Mouse (Mus musculus): ENCODE measurements around the gene Atp5h.
"Not testable (repeated sequence)": the region's sequence is repeated elsewhere in the genome, so short reads cannot be mapped to it uniquely, and the experiment has no call there.

Atp5h gene

DNA sequence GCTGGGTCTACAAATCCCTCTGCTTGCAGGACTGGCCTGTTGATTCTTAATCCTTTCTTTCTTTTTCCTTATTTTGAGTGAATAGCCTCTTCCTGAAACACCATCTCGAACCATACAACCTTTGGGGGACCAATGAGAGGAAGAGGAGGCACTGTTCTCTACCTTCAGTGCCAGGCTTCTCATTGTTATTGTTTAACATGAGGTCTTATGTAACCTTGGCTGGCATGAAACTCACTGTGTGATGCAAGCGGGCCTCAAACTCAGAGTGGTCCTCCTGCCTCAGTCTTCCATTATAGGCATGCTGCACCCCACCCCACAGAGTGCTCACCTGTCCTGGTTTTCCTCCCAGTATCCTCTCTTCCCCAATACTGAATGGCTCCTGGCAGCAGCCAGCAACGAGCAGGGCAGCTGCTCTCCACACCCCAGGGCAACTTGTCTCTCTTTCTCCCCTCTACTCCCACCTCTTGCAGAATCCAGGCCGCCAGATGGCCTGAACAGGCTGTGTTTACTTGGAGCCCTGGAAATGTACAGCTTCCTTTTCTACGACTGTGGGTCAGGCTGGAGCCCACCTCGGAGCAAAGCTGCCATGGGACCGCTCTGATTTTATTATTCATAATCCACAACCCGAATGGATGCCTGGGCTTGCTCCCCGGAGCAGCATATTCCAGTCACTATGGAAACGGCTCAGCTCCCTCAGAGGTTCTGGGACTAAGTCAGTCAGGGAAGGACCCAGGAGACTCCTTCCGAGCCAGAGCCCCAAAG lies 19.0 kb downstream of the Atp5h start:
- in situ Hi-C loops (cut with MboI, MseI): loop anchor here (10.0 kb wide), 1 partner anchor 726 kb away; the partner anchor contains the start of gene Ttyh2

DNA sequence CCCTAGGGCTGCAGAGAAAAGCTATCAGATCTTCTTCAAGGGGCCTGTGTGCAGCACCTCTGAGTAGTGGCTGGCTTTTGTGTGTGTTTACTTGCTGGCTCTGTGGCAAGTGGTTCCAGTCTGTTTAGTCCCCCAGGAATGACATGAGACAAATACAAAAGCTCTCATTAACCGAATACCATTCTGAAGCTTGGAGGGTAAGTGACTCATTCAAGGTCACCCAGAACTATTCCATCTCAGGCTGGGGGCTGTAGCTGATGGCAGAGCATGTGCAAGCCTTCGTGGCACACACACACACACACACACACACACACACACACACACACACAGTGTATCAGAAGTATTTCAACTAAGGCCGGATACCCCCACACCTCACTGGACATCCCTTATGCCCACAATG lies 19.6 kb downstream of the Atp5h start:
- in situ Hi-C loops (cut with MboI, MseI): loop anchor here (10.0 kb wide), 1 partner anchor 725 kb away; the partner anchor contains the start of gene Ttyh2

GRCm38 (mm10) chr11:115398085-115398484 lies 21.7 kb downstream of the Atp5h start:
- in situ Hi-C loops (cut with MboI, MseI): no loop called here

- in situ Hi-C loops (cut with MboI, MseI): no loop called here
Measured at GRCm38 (mm10) chr11:115393721-115394325, 25.9 kb downstream of the Atp5h start.

- in situ Hi-C loops (cut with MboI, MseI): no loop called here
Measured at GRCm38 (mm10) chr11:115391358-115391757, 28.4 kb downstream of the Atp5h start.

GRCm38 (mm10) chr11:115386859-115387258 lies 32.9 kb downstream of the Atp5h start:
- in situ Hi-C loops (cut with MboI, MseI): not testable (repeated sequence)

GRCm38 (mm10) chr11:115384587-115384986 lies 35.2 kb downstream of the Atp5h start:
- in situ Hi-C loops (cut with MboI, MseI): no loop called here

DNA sequence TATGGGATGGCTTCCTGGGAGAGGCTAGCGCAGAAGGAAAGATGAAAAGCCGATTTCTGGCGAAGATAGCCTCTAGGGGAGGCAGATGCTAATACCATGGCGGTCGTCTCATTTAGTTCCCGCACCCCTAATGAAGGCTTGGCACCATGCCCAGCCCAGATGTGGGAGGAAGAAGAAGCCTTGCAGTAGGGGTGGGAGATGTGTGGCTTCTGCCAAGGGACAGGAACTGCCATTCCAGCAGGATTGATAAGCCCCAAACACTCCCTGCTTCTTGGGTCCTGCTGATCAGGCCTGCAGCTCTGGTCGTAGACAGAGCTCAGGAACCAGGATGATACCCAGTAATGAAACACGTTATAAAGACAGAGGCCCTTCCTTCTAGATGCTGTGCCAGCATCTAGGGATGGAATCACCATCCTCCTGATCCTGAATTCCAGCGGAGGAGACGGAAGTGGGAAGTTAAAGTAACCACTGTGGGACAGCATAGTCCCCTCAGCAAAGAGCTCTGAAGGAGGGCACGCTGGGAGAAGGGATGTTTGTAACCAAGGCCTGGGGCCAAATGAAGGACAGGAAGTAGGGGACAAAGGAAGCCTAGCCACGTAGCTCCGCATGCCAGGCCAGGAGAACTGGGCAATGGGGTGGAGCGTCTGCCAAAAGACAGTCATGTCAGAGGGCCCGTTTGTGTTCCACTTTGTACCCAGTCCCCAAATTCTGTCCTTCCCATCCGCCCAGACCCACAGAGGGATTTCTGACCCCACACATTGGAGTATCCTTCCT lies 35.9 kb downstream of the Atp5h start:
- in situ Hi-C loops (cut with MboI, MseI): no loop called here

GRCm38 (mm10) chr11:115382891-115383290 lies 36.9 kb downstream of the Atp5h start:
- in situ Hi-C loops (cut with MboI, MseI): no loop called here

- in situ Hi-C loops (cut with MboI, MseI): no loop called here
Measured at GRCm38 (mm10) chr11:115381743-115382539, 37.8 kb downstream of the Atp5h start, which contains the start of gene Cdr2l. Gene Cdr2l, plus strand, starts transcription at chr11:115381916.

DNA sequence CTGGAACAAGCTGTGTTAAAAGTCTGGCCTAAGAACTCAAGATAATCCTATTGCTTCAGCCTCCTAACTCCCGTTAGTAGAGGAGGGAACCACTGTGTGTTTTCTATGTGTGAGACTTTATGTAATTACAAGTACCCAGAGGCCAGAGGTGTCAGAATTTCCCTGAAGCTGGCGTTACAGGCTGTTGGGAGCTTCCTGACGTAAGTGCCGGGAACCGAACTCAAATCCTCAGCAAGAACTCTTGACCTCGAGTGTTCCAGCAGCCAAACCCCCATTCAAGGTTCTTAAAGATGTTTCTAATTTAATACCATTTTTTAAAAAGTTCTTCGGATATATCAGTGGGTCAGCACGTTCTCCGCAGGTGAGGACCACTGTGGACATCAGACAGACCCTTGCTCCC lies 38.5 kb downstream of the Atp5h start:
- in situ Hi-C loops (cut with MboI, MseI): no loop called here

GRCm38 (mm10) chr11:115377854-115378253 lies 41.9 kb downstream of the Atp5h start:
- in situ Hi-C loops (cut with MboI, MseI): no loop called here

DNA sequence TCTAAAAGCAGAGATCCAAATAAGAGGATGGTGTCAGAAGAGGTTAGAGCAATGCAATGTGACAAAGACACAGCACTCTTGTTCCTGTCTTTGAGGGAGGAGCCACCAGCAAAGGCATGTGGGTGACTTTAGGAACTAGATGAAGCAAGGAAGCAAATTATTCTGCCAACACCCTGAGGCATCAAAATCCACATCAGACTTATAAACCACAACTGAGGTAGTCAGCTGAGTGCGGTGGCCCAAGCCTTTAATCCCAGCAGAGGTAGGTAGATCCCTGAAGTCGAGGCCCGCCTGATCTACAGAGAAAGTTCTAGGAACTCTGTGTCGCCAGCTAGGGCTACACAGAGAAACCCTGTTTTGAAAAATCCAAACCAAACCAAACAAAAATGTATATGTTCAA lies 42.5 kb downstream of the Atp5h start:
- in situ Hi-C loops (cut with MboI, MseI): no loop called here

GRCm38 (mm10) chr11:115376722-115377121 lies 43.0 kb downstream of the Atp5h start:
- in situ Hi-C loops (cut with MboI, MseI): no loop called here

DNA sequence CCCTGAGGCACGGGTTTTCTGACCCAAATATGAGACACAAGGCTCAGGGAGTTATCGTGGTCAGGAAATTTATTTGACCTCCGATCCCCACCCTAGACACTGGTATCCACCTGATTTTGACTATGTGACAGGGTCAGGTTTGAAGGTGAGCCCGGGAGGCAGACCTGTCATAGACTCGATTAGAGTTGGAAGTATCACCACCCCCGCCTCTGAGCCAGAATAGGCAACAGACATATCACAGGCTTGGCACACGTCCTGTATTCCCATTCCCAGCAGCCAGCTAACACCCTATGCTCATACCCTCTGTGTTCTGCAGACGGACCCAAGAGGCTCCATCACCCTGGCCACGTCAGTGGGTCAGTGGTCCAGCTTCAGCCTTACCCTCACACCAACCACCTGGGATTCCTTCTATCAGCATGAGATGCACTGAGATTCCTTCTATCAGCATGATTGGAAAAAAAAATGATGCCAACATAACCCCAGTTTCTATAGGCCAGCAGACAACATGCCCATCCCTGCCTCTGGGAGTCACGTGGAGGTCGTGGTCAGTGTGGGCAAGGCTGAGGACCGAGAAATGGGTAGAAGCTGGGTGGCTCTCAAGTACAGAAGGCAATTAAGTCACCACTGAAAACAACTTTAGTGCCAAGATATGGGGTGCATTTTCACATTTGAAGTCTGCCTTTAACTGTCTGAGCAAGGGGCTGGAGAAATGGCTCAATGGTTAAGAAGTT lies 44.9 kb downstream of the Atp5h start:
- in situ Hi-C loops (cut with MboI, MseI): no loop called here

DNA sequence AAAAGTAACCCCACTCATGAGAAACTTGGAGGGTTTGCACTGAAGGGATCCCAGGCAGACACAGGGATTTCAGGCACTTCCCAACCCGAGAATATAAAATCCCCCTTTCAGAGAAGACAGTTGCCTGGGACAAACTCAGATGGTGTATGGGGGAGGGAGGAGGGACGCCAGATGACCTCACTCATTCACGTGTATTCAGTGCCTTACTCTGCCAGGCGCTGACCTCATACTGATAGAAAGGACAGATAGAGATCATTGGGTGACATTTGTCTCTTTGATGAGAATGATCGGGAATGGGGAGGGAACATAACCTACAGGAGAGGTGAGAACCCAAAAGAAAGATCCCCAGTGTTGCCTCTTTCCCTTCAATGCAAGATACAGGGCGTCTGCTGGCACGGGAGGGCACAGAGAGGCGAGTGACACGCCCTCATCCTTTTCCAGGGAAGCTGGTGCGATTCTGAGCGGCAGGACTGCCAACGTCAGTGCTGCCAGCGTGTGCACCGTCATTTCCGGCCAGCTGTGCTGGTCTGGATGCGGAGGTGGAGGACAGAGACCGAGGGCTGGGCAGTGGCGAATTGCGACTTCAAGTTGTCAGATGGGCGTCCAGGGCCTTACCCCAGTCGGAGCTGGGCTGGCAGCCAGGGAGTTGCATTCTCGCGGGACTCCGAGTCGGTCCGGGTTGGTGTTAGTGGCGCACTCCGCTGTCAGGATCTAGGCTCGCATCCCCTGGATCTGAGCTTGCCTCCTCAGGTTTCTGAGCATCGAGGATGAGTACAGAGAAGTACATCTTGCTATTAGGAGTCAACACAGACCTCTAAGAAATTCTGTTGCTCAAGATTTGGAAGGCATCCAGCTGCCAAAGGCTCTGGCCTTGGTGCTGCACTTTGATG lies 45.7 kb downstream of the Atp5h start:
- in situ Hi-C loops (cut with MboI, MseI): no loop called here

DNA sequence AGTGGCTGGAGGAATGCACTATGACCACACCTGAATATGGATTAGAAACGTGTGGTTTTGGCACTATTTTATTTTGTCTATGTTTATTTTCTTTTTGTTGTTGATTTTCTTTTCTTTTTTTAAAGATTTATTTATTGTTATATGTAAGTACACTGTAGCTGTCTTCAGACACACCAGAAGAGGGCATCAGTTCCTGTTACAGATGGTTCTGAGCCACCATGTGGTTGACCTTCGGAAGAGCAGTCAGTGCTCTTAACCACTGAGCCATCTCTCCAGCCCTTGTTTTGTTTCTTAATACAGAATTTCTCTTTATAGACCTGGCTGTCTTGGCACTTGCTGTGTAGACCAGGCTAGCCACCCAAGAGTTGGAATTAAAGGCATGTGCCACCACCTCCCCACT lies 47.0 kb downstream of the Atp5h start:
- in situ Hi-C loops (cut with MboI, MseI): no loop called here

DNA sequence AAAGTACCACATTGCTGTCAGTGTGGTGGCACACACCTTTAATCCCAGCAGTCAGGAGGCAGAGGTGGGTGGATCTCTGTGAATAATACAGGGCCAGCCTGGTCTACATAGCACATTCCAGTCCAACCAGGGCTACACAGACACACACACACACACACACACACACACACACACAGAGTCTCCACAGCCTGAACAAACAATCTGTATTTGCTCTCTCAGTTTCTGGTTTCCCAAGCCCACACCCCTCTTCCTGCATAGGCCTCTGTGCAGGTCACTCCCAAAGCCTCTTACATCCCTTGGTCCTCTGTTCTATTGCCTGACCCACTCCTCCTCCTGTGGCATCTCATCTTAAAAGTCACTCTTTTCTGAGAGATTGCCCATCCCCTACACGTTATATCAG lies 47.7 kb downstream of the Atp5h start:
- in situ Hi-C loops (cut with MboI, MseI): no loop called here

GRCm38 (mm10) chr11:115371354-115371753 lies 48.4 kb downstream of the Atp5h start:
- in situ Hi-C loops (cut with MboI, MseI): no loop called here

GRCm38 (mm10) chr11:115370368-115370767 lies 49.4 kb downstream of the Atp5h start:
- in situ Hi-C loops (cut with MboI, MseI): no loop called here
